Mouse (Mus musculus): Measurements from ENCODE around the gene Kctd14. TPM values are rescaled to one million over a fixed set of nuclear protein-coding genes. Genes with fewer than 3 reads are reported as not detected.

Gene Kctd14
- polyA plus RNA-seq, 1 experiment from 2014 or later, result 0.40 TPM

Other genes starting within 250 kb of the Kctd14 start
- gene Usp35, start 119.3 kb upstream of the Kctd14 start, polyA plus RNA-seq (2016; fragmentation: Nextera tagmentation; extraction: Ambion mirVana), result 0.83 and 1.7 TPM in 2 replicates
- gene Kctd21, start 119.0 kb upstream of the Kctd14 start, polyA plus RNA-seq (2016; fragmentation: Nextera tagmentation; extraction: Ambion mirVana), result 3.7 and 3.9 TPM in 2 replicates
- 56.2 and 61.3 TPM in 2 replicates for gene Alg8, start 79.7 kb upstream of the Kctd14 start, polyA plus RNA-seq (2016; fragmentation: Nextera tagmentation; extraction: Ambion mirVana)
- 320 and 327 TPM in 2 replicates for gene Ndufc2, start 51.3 kb upstream of the Kctd14 start, polyA plus RNA-seq (2016; fragmentation: Nextera tagmentation; extraction: Ambion mirVana)
- gene Thrsp, start 33.6 kb upstream of the Kctd14 start, polyA plus RNA-seq (2016; fragmentation: Nextera tagmentation; extraction: Ambion mirVana), result 0.23 and 0.32 TPM in 2 replicates
- 63.3 and 69.4 TPM in 2 replicates for gene Ints4, start 29.6 kb downstream of the Kctd14 start, polyA plus RNA-seq (2016; fragmentation: Nextera tagmentation; extraction: Ambion mirVana)
- 30.9 and 32.0 TPM in 2 replicates for gene Aamdc, start 128.2 kb downstream of the Kctd14 start, polyA plus RNA-seq (2016; fragmentation: Nextera tagmentation; extraction: Ambion mirVana)
- 22.3 and 23.4 TPM in 2 replicates for gene Rsf1, start 128.6 kb downstream of the Kctd14 start, polyA plus RNA-seq (2016; fragmentation: Nextera tagmentation; extraction: Ambion mirVana)
- gene Clns1a, start 245.3 kb downstream of the Kctd14 start, polyA plus RNA-seq (2016; fragmentation: Nextera tagmentation; extraction: Ambion mirVana), result 308 and 310 TPM in 2 replicates